Comparison of ENCODE assay signal across 9 mouse cellular contexts in genomic region chrX:60892098-60892800, GRCm38 (mm10). TPM values are rescaled to one million over a fixed set of nuclear protein-coding genes. Genes with fewer than 3 reads are reported as not detected.
A peak's percentile ranks its signal among the peaks of the same experiment; 100 is the strongest.
DNase-seq lines count a peak whose midpoint lies in the region; ATAC-seq and TF ChIP-seq lines count a peak whose summit lies in the region.
"Had no signal": no experiment of that assay in that cellular context is flagged by ENCODE, and none has a peak within 500 bp of the region (broad histone marks: within the 10 kb centered on the region; RNA-seq: fewer than 3 reads in every experiment).

No protein-coding gene starts in this region.

- 24% methylated on average over 22 of the region's 102 CpGs for WGBS in lung, postnatal 0 days
- WGBS in forebrain, embryonic 12.5 days: 19% methylated on average over 53 of the region's 102 CpGs
- 9% methylated on average over 51 of the region's 102 CpGs for WGBS in neural tube, embryonic 15.5 days

- H3K4me3 ChIP-seq in lung, postnatal 0 days (ENCODE audit: low read depth, low read length): peak overlapping the region; percentile 35
- peak overlapping the region; percentile 63 for H3K4me3 ChIP-seq in forebrain, embryonic 12.5 days (replicated peaks)
- H3K4me3 ChIP-seq in neural tube, embryonic 15.5 days (replicated peaks): peak overlapping the region; percentile 52

- no peak overlapping the region for H3K27ac ChIP-seq in lung, postnatal 0 days (ENCODE audit: low read length)
- H3K27ac ChIP-seq in forebrain, embryonic 12.5 days: peak overlapping the region; percentile 90
- peak overlapping the region; percentile 23; the same call in 1 of the 2 replicates for H3K27ac ChIP-seq in neural tube, embryonic 15.5 days (replicated peaks)

- no peaks in the 10 kb centered on the region for H3K9me3 ChIP-seq in lung, postnatal 0 days (ENCODE audit: low read length)
- no peaks in the 10 kb centered on the region for H3K9me3 ChIP-seq in forebrain, embryonic 12.5 days
- no peaks in the 10 kb centered on the region for H3K9me3 ChIP-seq in neural tube, embryonic 15.5 days (replicated peaks)

- H3K4me1 ChIP-seq in lung, postnatal 0 days (ENCODE audit: insufficient read depth, low read depth, low read length): no peaks in the 10 kb centered on the region
- H3K4me1 ChIP-seq in forebrain, embryonic 12.5 days: peaks cover 20% of the 10 kb centered on the region
- peaks cover 25% of the 10 kb centered on the region for H3K4me1 ChIP-seq in neural tube, embryonic 15.5 days

- no peak overlapping the region for H3K9ac ChIP-seq in lung, postnatal 0 days (replicated peaks; ENCODE audit: low read depth)
- peak overlapping the region; percentile 79 for H3K9ac ChIP-seq in forebrain, embryonic 12.5 days
- peak overlapping the region; percentile 50 for H3K9ac ChIP-seq in neural tube, embryonic 15.5 days (replicated peaks)

- H3K27me3 ChIP-seq in lung, postnatal 0 days (replicated peaks; ENCODE audit: insufficient read depth, low read length): peaks cover 20% of the 10 kb centered on the region; the same call in 1 of the 2 replicates
- peaks cover 3% of the 10 kb centered on the region; the same call in 1 of the 2 replicates for H3K27me3 ChIP-seq in forebrain, embryonic 12.5 days
- H3K27me3 ChIP-seq in neural tube, embryonic 15.5 days (replicated peaks): peaks cover 23% of the 10 kb centered on the region

- no peak for TF ChIP-seq CTCF in lung, postnatal 0 days (IDR thresholded peaks at IDR 0.05)

- TF ChIP-seq EP300 in lung, postnatal 0 days (IDR thresholded peaks at IDR 0.05): no peak

- H3K4me2 ChIP-seq in lung, postnatal 0 days (replicated peaks; ENCODE audit: low read depth, low read length): peak overlapping the region; percentile 68
- peak overlapping the region; percentile 60 for H3K4me2 ChIP-seq in forebrain, embryonic 12.5 days
- H3K4me2 ChIP-seq in neural tube, embryonic 15.5 days: peak overlapping the region; percentile 72

- no peaks in the 10 kb centered on the region for H3K36me3 ChIP-seq in lung, postnatal 0 days (ENCODE audit: insufficient read depth, low read length)
- no peaks in the 10 kb centered on the region for H3K36me3 ChIP-seq in forebrain, embryonic 12.5 days (replicated peaks)
- H3K36me3 ChIP-seq in neural tube, embryonic 15.5 days: no peaks in the 10 kb centered on the region

- intact Hi-C loops in left cerebral cortex, postnatal 4 days (cut with DNase I): no loop called here

- peak; percentile 11 for DNase-seq in cerebellum, adult 11 months
- DNase-seq in cerebellum, adult 9-10 months: no peak
- DNase-seq in lung, postnatal 0 days (ENCODE audit: low spot score): no peak
- no peak for DNase-seq in lung, postnatal 25 days (ENCODE audit: low spot score)
- peak; percentile 45 for DNase-seq in left cerebral cortex, postnatal 4 days
- DNase-seq in T-cell, adult 2 months (ENCODE audit: low spot score): no peak

- ATAC-seq in lung, postnatal 0 days: peak; percentile 44
- ATAC-seq in forebrain, embryonic 12.5 days (ENCODE audit: low FRiP score): no peak
- peak; percentile 81 for ATAC-seq in neural tube, embryonic 15.5 days (ENCODE audit: low FRiP score)

RNA-seq across cellular contexts. Expression of gene Sox3, which starts 1.0 kb away (rescaled TPM):
- 0.06 TPM in 1 of 2 replicates, not detected in the other for polyA plus RNA-seq in lung, postnatal 0 days (2015; fragmentation: Nextera tagmentation; extraction: Ambion mirVana)
- polyA plus RNA-seq in forebrain, embryonic 12.5 days (2016; fragmentation: Nextera tagmentation; extraction: Ambion mirVana): 8.1 and 9.3 TPM in 2 replicates
- 1 to 10 TPM; 5.0 to 5.5 TPM for total RNA-seq in left cerebral cortex, postnatal 4 days (2021)
- polyA plus RNA-seq in neural tube, embryonic 15.5 days (2015; fragmentation: Nextera tagmentation; extraction: Ambion mirVana): 0.36 and 1.0 TPM in 2 replicates
- polyA plus RNA-seq: gonadal fat pad, adult 2 months had no signal

Comparison
In these comparisons a context has a peak if more than half of its experiments do, and no peak if none do; other contexts are left out.
1. DNase-seq: peak in cerebellum, adult 11 months (single experiment) and left cerebral cortex, postnatal 4 days (single experiment); none in cerebellum, adult 9-10 months (single experiment), lung, postnatal 0 days (single experiment), lung, postnatal 25 days (single experiment) and T-cell, adult 2 months (single experiment).
2. Peak in every context shown above with its lines, with median percentiles within 50 percentile points of each other: H3K4me2 ChIP-seq and H3K4me3 ChIP-seq.